Mouse (Mus musculus) liver, adult 2 months (tissue): ENCODE results near the gene Galnt4. TPM values are rescaled to one million over a fixed set of nuclear protein-coding genes. Genes with fewer than 3 reads are reported as not detected.

Experiments used
- DNase-seq: peaks from one replicate; pipeline ENCODE4 v3.0.0-alpha.2; 2011; ENCODE audit warnings: low read depth, low spot score; ENCODE audit errors: extremely low read depth
- H3K27ac ChIP-seq: fragments of 200-500 bp; replicated peaks from 2 replicates; pipeline ENCODE4 v1.5.1; 2012; ENCODE audit warnings: low read depth, mild to moderate bottlenecking, control low read depth, inconsistent platforms, low read length; ENCODE audit not compliant: insufficient read depth
- H3K27me3 ChIP-seq: fragments of 200-500 bp; 2 replicates; pipeline ENCODE4 v1.6.1; 2012; ENCODE audit warnings: mild to moderate bottlenecking, moderate library complexity, low read length, inconsistent platforms; ENCODE audit not compliant: control insufficient read depth, insufficient read depth
- H3K36me3 ChIP-seq: fragments of 200-500 bp; 2 replicates; pipeline ENCODE4 v1.6.1; 2012; ENCODE audit warnings: low read length, inconsistent platforms; ENCODE audit not compliant: control insufficient read depth, insufficient read depth
- H3K4me1 ChIP-seq: fragments of 200-500 bp; 2 replicates; pipeline ENCODE4 v1.6.1; 2011; ENCODE audit warnings: low read length; ENCODE audit not compliant: control insufficient read depth, insufficient read depth
- H3K4me3 ChIP-seq: fragments of 200-500 bp; 2 replicates; pipeline ENCODE4 v1.5.1; 2011; ENCODE audit warnings: low read depth, mild to moderate bottlenecking, control low read depth, low read length, moderate library complexity; ENCODE audit not compliant: insufficient read depth
- H3K79me2 ChIP-seq: fragments of 200-500 bp; 2 replicates; pipeline ENCODE4 v1.6.1; 2012; ENCODE audit warnings: inconsistent platforms, mild to moderate bottlenecking, low read length, moderate library complexity; ENCODE audit not compliant: control insufficient read depth, insufficient read depth
- H3K9ac ChIP-seq: fragments of 200-500 bp; 2 replicates; pipeline ENCODE4 v1.6.1; 2012; ENCODE audit warnings: low read depth, mild to moderate bottlenecking, control low read depth, inconsistent platforms, low read length
- CTCF ChIP-seq: fragments of 200-500 bp; IDR thresholded peaks from 2 replicates; pipeline ENCODE4 v1.5.1; 2011; ENCODE audit warnings: low read depth, low read length, control low read depth
- POLR2A ChIP-seq: fragments of 200-500 bp; IDR thresholded peaks from 2 replicates; pipeline ENCODE4 v1.6.1; 2011; ENCODE audit warnings: low read length, control low read depth; ENCODE audit not compliant: insufficient read depth; ENCODE audit errors: extremely low read depth
- WGBS: fragments of 180-500 bp; shearing (Covaris S2); methylation state at CpG from one replicate; pipeline ENCODE4 v1.1.7; 2018; 5-methylcytosine and 5-hydroxymethylcytosine counted together
- polyA plus RNA-seq: library from polyadenylated mRNA; depleted of rRNA; stranded (reverse); fragments of >200 nt; gene quantifications from 2 replicates; pipeline ENCODE4 v1.2.3, GENCODE M21; 2012
- total RNA-seq: library from RNA; depleted of rRNA; stranded (reverse); fragments of >200 nt; gene quantifications from 2 replicates; pipeline ENCODE4 v1.2.3, GENCODE M21; 2014

Galnt4 gene
- total and polyA plus RNA-seq, 2 experiments, result 1.0 to 6.9 TPM

GRCm38 (mm10) chr10:99116650-99117615 is 9.0 kb downstream of the Galnt4 start:
- Histone ChIP-seq H3K36me3 (no peaks in the 10 kb centered on the region), H3K4me1 (peaks cover 3% of the 10 kb centered on the region; the same call in 1 of the 2 replicates), H3K27me3 (no peaks in the 10 kb centered on the region), H3K79me2 (0 out of 2 replicates have a peak, but pooled peaks cover 3% of the 10 kb centered on the region), H3K27ac (no peak overlapping the region), H3K9ac (no peak overlapping the region), H3K4me3 (no peak overlapping the region)
- 92% methylated on average over 16 of the region's 16 CpGs for WGBS
- TF ChIP-seq POLR2A, result no peak
- no peak for TF ChIP-seq CTCF
- no peak for DNase-seq

- no peaks in the 10 kb centered on the region for H3K36me3 ChIP-seq
- WGBS, result 27% methylated on average over 10 of the region's 10 CpGs
- no peak overlapping the region for H3K9ac ChIP-seq
- TF ChIP-seq CTCF (no peak), POLR2A (no peak)
- DNase-seq, result peak; percentile 71
- no peak overlapping the region for H3K4me3 ChIP-seq
- H3K79me2 ChIP-seq, result 0 out of 2 replicates have a peak, but pooled peaks cover 3% of the 10 kb centered on the region
- peaks cover 3% of the 10 kb centered on the region; the same call in 1 of the 2 replicates for H3K4me1 ChIP-seq
- H3K27ac ChIP-seq, result no peak overlapping the region
- no peaks in the 10 kb centered on the region for H3K27me3 ChIP-seq
Measured at GRCm38 (mm10) chr10:99117876-99118275, 9.9 kb downstream of the Galnt4 start.

DNA sequence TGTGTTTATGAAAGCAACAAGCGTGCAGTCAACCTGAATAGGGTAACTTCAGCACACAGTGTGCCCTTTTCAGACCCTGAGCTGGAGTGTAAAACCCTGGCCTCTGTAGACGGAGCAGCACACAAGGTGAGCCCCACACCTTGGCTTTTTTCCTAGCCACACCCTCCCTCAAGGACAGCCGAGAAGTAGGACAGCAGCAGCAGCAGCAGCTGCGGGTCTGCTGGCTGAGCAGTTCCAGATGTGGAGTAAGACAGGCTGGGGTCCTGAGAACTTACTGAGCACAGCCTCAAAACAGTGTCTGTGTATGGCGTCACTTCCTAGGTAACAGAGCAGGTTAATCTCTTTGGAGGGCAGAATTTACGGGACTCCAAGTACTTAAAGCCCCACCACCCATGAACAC is 10.7 kb downstream of the Galnt4 start:
- DNase-seq, result no peak
- no peak overlapping the region for H3K9ac ChIP-seq
- no peaks in the 10 kb centered on the region for H3K27me3 ChIP-seq
- no peak overlapping the region for H3K4me3 ChIP-seq
- H3K79me2 ChIP-seq, result 0 out of 2 replicates have a peak, but pooled peaks cover 3% of the 10 kb centered on the region
- 75% methylated on average over 6 of the region's 6 CpGs for WGBS
- H3K4me1 ChIP-seq, result peaks cover 3% of the 10 kb centered on the region; the same call in 1 of the 2 replicates
- no peaks in the 10 kb centered on the region for H3K36me3 ChIP-seq
- H3K27ac ChIP-seq, result no peak overlapping the region
- no peak for TF ChIP-seq CTCF
- TF ChIP-seq POLR2A, result no peak

DNA sequence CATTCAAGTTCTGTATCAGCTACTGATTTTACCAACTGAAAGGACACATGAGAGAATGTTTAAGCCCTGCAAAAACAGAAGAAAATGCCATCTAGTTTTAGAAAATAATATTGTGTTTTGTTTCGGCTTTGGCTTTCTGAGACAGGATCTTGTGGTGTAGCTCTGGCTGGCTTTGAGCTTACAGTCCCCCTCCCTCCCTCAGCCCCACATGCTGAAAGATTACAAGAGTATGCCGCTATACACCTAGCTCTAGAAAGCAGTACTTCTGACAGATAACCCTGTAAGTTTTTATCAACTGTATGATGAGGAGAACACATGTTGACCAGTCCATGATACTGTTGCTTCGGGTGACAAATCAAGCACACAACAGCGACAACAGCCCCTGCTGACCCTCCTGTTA is 11.5 kb downstream of the Galnt4 start:
- DNase-seq, result no peak
- no peaks in the 10 kb centered on the region for H3K36me3 ChIP-seq
- no peak overlapping the region for H3K4me3 ChIP-seq
- H3K79me2 ChIP-seq, result 0 out of 2 replicates have a peak, but pooled peaks cover 3% of the 10 kb centered on the region
- H3K27ac ChIP-seq, result no peak overlapping the region
- TF ChIP-seq POLR2A, result no peak
- TF ChIP-seq CTCF, result no peak
- H3K27me3 ChIP-seq, result no peaks in the 10 kb centered on the region
- WGBS, result 91% methylated on average over 4 of the region's 4 CpGs
- no peak overlapping the region for H3K9ac ChIP-seq
- H3K4me1 ChIP-seq, result peaks cover 3% of the 10 kb centered on the region; the same call in 1 of the 2 replicates

DNA sequence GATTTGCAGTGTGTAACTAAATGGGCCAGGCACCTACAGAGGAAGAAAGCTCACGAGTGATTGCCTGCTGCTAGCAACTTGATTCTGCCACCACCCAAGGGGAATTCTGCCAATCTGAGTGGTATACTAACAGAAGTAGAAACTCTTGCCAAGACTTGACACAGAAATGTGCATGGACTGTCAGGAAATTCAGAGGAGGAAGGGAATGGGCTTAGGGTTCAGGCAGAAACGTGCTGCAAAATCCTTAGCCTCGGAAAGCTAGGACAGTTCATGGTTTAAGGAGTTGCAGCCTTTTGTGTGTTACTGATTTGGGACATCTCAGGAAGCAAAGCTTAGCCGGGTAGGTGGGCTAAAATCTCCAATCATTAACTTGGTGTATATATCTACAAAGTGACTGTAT is 18.3 kb downstream of the Galnt4 start, which contains the start of gene Phxr2:
TSS of gene Phxr2 (minus strand) at position 101 of the 400 bp plus-strand sequence.
- TF ChIP-seq CTCF (no peak), POLR2A (no peak)
- DNase-seq, result no peak
- peaks cover 1% of the 10 kb centered on the region; the same call in 1 of the 2 replicates for H3K4me1 ChIP-seq
- no peak within 1 kb of the TSS for H3K4me3 ChIP-seq
- peaks cover 2% of the 10 kb centered on the region; the same call in 1 of the 2 replicates for H3K36me3 ChIP-seq
- no peak within 1 kb of the TSS for H3K9ac ChIP-seq
- no peak within 1 kb of the TSS for H3K27ac ChIP-seq
- H3K79me2 ChIP-seq, result no peaks in the 10 kb centered on the region
- H3K27me3 ChIP-seq, result no peaks in the 10 kb centered on the region
- 65% methylated on average over 4 of the region's 4 CpGs for WGBS
